Mouse (Mus musculus) forebrain, embryonic 13.5 days (tissue): ENCODE results near the gene Gm11567. TPM values are rescaled to one million over a fixed set of nuclear protein-coding genes. Genes with fewer than 3 reads are reported as not detected.
"Not testable (repeated sequence)": the region's sequence is repeated elsewhere in the genome, so short reads cannot be mapped to it uniquely, and the experiment has no call there.

ENCODE experiments used
- ATAC-seq: fragments of 200-750 bp; cut with Nextera tagmentation; 2 replicates; pipeline ENCODE4 v1.8.0; 2017
- H3K27ac ChIP-seq: fragments of 300-500 bp; sonication (generic); 2 replicates; pipeline ENCODE4 v1.5.1; 2015; ENCODE audit warnings: inconsistent platforms, mild to moderate bottlenecking, moderate library complexity
- H3K27me3 ChIP-seq: fragments of 300-500 bp; sonication (generic); 2 replicates; pipeline ENCODE4 v1.6.1; 2015; ENCODE audit warnings: mild to moderate bottlenecking, inconsistent platforms
- H3K36me3 ChIP-seq: fragments of 300-500 bp; sonication (generic); 2 replicates; pipeline ENCODE4 v1.6.1; 2015; ENCODE audit warnings: mild to moderate bottlenecking, inconsistent platforms; ENCODE audit not compliant: poor library complexity, severe bottlenecking
- H3K4me1 ChIP-seq: fragments of 300-500 bp; sonication (generic); 2 replicates; pipeline ENCODE4 v1.6.1; 2015; ENCODE audit warnings: inconsistent platforms
- H3K4me2 ChIP-seq: fragments of 300-500 bp; sonication (generic); 2 replicates; pipeline ENCODE4 v1.6.1; 2015; ENCODE audit warnings: inconsistent platforms, mild to moderate bottlenecking, moderate library complexity
- H3K4me3 ChIP-seq: fragments of 300-500 bp; sonication (generic); 2 replicates; pipeline ENCODE4 v1.5.1; 2015; ENCODE audit warnings: mild to moderate bottlenecking, inconsistent platforms
- H3K9ac ChIP-seq: fragments of 300-500 bp; sonication (generic); 2 replicates; pipeline ENCODE4 v1.6.1; 2015; ENCODE audit warnings: mild to moderate bottlenecking, inconsistent platforms
- H3K9me3 ChIP-seq: fragments of 300-500 bp; sonication (generic); replicated peaks from 2 replicates; pipeline ENCODE4 v1.6.1; 2016; ENCODE audit warnings: inconsistent platforms
- WGBS: fragments of 180-500 bp; shearing (Covaris S2); methylation state at CpG from one replicate; pipeline ENCODE4 v1.1.7; 2015; 5-methylcytosine and 5-hydroxymethylcytosine counted together
- polyA plus RNA-seq: library from polyadenylated mRNA; unstranded; fragments of >200 nt; fragmentation: Nextera tagmentation; extraction: Ambion mirVana; gene quantifications from 2 replicates; pipeline ENCODE4 v1.2.1, GENCODE M21; 2015

Gm11567 gene
- polyA plus RNA-seq, result not detected in 2 replicates

- not testable (repeated sequence) for H3K4me2 ChIP-seq, H3K4me1 ChIP-seq, H3K27ac ChIP-seq, H3K27me3 ChIP-seq, H3K9ac ChIP-seq, H3K9me3 ChIP-seq, H3K36me3 ChIP-seq, H3K4me3 ChIP-seq, ATAC-seq
- WGBS, result 57% methylated on average over 1 of the region's 1 CpGs
Observed at GRCm38 (mm10) chr11:99878887-99879286, at the start of gene Gm11567. Gene Gm11567 (plus strand): TSS chr11:99879187.

DNA sequence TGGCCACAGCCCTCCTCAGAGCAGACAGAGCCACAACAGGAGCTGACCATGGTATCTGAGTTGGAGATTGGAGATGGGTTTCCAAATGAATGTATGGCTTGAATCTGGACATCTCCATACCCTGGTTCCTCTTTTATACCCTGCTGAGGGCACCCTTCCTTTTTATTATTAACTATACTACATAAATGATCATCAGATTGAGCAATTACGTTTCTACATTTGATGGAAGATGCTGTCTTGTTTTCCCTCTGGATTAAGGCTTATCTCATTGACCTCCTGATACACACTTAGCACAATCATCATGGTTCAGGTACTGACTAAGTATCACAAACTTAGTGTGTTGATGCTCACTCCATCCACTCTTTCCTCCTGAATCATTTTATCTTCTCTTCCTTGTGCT lies 41.0 kb upstream of the Gm11567 start, which contains the start of gene 2300003K06Rik:
TSS of gene 2300003K06Rik (minus strand) at position 101 of the 400 bp plus-strand sequence.
- peaks cover 11% of the 10 kb centered on the region for H3K4me1 ChIP-seq
- no peak within 1 kb of the TSS for H3K4me3 ChIP-seq
- no peaks in the 10 kb centered on the region for H3K27me3 ChIP-seq
- H3K9me3 ChIP-seq, result no peaks in the 10 kb centered on the region
- no peak for ATAC-seq
- no peaks in the 10 kb centered on the region for H3K36me3 ChIP-seq
- H3K9ac ChIP-seq, result no peak within 1 kb of the TSS
- no peak within 1 kb of the TSS for H3K4me2 ChIP-seq
- 83% methylated on average over 1 of the region's 1 CpGs for WGBS
- H3K27ac ChIP-seq, result no peak within 1 kb of the TSS

- ATAC-seq, result no peak
- 17% methylated on average over 1 of the region's 1 CpGs for WGBS
- H3K9me3 ChIP-seq, result no peaks in the 10 kb centered on the region
Observed at GRCm38 (mm10) chr11:99842185-99842584, 36.8 kb upstream of the Gm11567 start.

GRCm38 (mm10) chr11:99846746-99847145 lies 32.2 kb upstream of the Gm11567 start:
- Histone ChIP-seq H3K4me2 (no peak overlapping the region), H3K4me1 (peaks cover 9% of the 10 kb centered on the region), H3K9me3 (no peaks in the 10 kb centered on the region; the same call in 1 of the 2 replicates), H3K36me3 (no peaks in the 10 kb centered on the region), H3K27me3 (no peaks in the 10 kb centered on the region), H3K27ac (no peak overlapping the region), H3K9ac (no peak overlapping the region), H3K4me3 (no peak overlapping the region)
- no peak for ATAC-seq
- 76% methylated on average over 2 of the region's 2 CpGs for WGBS

More at GRCm38 (mm10) chr11:99842185-99842584, 36.8 kb upstream of the Gm11567 start:
- H3K4me3 ChIP-seq, result no peak overlapping the region
- no peak overlapping the region for H3K27ac ChIP-seq
- no peak overlapping the region for H3K4me2 ChIP-seq
- no peak overlapping the region for H3K9ac ChIP-seq
- H3K27me3 ChIP-seq, result no peaks in the 10 kb centered on the region
- peaks cover 11% of the 10 kb centered on the region for H3K4me1 ChIP-seq
- no peaks in the 10 kb centered on the region for H3K36me3 ChIP-seq

DNA sequence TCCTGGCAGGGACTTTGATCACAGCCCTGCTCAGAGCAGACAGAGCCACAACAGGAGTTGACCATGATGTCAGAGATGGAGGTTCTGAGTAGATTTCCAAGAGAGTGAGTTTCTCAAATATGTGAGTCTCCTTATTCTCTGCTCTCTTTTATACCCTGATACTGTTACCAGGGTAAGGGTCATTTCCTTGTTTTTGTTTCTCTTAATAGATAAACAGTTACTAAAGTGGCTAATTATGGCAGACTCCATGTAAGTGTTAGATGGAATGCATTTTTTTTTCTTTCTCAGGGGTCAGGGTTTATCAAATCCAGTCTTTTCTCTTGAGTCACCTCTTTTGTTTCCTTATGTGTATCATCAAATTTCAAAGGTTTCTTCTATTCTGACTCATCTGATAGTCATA lies 27.5 kb upstream of the Gm11567 start, which contains the start of gene Krtap4-16:
TSS of gene Krtap4-16 (minus strand) at position 101 of the 400 bp plus-strand sequence.
- Histone ChIP-seq H3K9ac (no peak within 1 kb of the TSS), H3K9me3 (no peaks in the 10 kb centered on the region; the same call in 1 of the 2 replicates), H3K27ac (no peak within 1 kb of the TSS), H3K4me1 (0 out of 2 replicates have a peak, but pooled peaks cover 4% of the 10 kb centered on the region), H3K4me3 (no peak within 1 kb of the TSS), H3K4me2 (no peak within 1 kb of the TSS), H3K27me3 (no peaks in the 10 kb centered on the region), H3K36me3 (no peaks in the 10 kb centered on the region)
- no peak for ATAC-seq

DNA sequence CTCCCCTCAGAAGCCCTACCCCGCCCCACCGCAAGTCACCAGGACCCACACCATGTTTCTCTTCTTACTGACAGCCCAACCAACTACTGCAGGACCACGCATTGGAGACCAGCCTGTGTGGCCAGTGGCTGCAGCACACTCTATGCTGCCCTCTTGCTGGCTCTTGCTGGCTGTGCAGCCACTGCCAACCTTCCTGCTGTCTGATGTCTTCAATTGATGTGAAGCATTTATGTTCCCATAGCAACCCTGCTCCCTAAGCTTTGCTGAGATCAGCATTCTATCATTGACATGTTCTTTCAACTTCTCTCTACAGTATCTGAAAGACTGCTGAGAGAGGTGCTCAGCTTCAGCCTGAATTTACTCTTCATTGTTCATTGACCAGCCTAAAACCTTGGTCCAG lies 24.9 kb upstream of the Gm11567 start:
- H3K27ac ChIP-seq, result no peak overlapping the region
- no peak for ATAC-seq
- H3K4me2 ChIP-seq, result no peak overlapping the region
- H3K4me1 ChIP-seq, result 0 out of 2 replicates have a peak, but pooled peaks cover 4% of the 10 kb centered on the region
- H3K9ac ChIP-seq, result no peak overlapping the region
- no peak overlapping the region for H3K4me3 ChIP-seq
- WGBS, result 69% methylated on average over 3 of the region's 3 CpGs
- H3K9me3 ChIP-seq, result no peaks in the 10 kb centered on the region; the same call in 1 of the 2 replicates
- no peaks in the 10 kb centered on the region for H3K36me3 ChIP-seq
- H3K27me3 ChIP-seq, result no peaks in the 10 kb centered on the region

- H3K9ac ChIP-seq, result no peak within 1 kb of the TSS
- H3K36me3 ChIP-seq, result no peaks in the 10 kb centered on the region
- no peak within 1 kb of the TSS for H3K4me2 ChIP-seq
- 76% methylated on average over 2 of the region's 2 CpGs for WGBS
- no peak within 1 kb of the TSS for H3K4me3 ChIP-seq
- H3K4me1 ChIP-seq, result 0 out of 2 replicates have a peak, but pooled peaks cover 4% of the 10 kb centered on the region
- ATAC-seq, result no peak
- H3K9me3 ChIP-seq, result no peaks in the 10 kb centered on the region
- H3K27ac ChIP-seq, result no peak within 1 kb of the TSS
- H3K27me3 ChIP-seq, result no peaks in the 10 kb centered on the region
Observed at GRCm38 (mm10) chr11:99857617-99858016, 21.4 kb upstream of the Gm11567 start, which contains the start of gene Gm11568. Gene Gm11568 (plus strand): TSS chr11:99857917.

GRCm38 (mm10) chr11:99858761-99859160 lies 20.2 kb upstream of the Gm11567 start:
- Histone ChIP-seq H3K4me3 (no peak overlapping the region), H3K36me3 (no peaks in the 10 kb centered on the region), H3K4me2 (no peak overlapping the region), H3K9ac (no peak overlapping the region), H3K27me3 (no peaks in the 10 kb centered on the region), H3K27ac (no peak overlapping the region), H3K4me1 (0 out of 2 replicates have a peak, but pooled peaks cover 4% of the 10 kb centered on the region), H3K9me3 (no peaks in the 10 kb centered on the region)
- WGBS, result 68% methylated on average over 2 of the region's 2 CpGs
- ATAC-seq, result no peak

- 79% methylated on average over 1 of the region's 1 CpGs for WGBS
- H3K4me2 ChIP-seq, H3K4me3 ChIP-seq, H3K9ac ChIP-seq, H3K9me3 ChIP-seq, H3K27ac ChIP-seq, ATAC-seq, H3K36me3 ChIP-seq, H3K4me1 ChIP-seq, H3K27me3 ChIP-seq: not testable (repeated sequence)
Observed at GRCm38 (mm10) chr11:99864176-99864575, 14.8 kb upstream of the Gm11567 start, which contains the start of gene Gm11559. Gene Gm11559 (plus strand): TSS chr11:99864476.

- not testable (repeated sequence) for H3K4me1 ChIP-seq, H3K4me3 ChIP-seq, ATAC-seq, H3K36me3 ChIP-seq, H3K4me2 ChIP-seq, H3K27me3 ChIP-seq, H3K9me3 ChIP-seq, H3K27ac ChIP-seq, H3K9ac ChIP-seq
- WGBS, result 49% methylated on average over 1 of the region's 1 CpGs
Observed at GRCm38 (mm10) chr11:99873089-99873488, 5.9 kb upstream of the Gm11567 start, which contains the start of gene Krtap9-1. Gene Krtap9-1 (plus strand): TSS chr11:99873389.

GRCm38 (mm10) chr11:99907620-99908019 lies 28.6 kb downstream of the Gm11567 start, which contains the start of gene Krtap31-1:
Gene Krtap31-1 (plus strand): TSS chr11:99907920.
- H3K9me3 ChIP-seq, result no peaks in the 10 kb centered on the region
- no peaks in the 10 kb centered on the region for H3K4me1 ChIP-seq
- 86% methylated on average over 2 of the region's 2 CpGs for WGBS
- no peak within 1 kb of the TSS for H3K4me3 ChIP-seq
- ATAC-seq, result no peak
- H3K27me3 ChIP-seq, result no peaks in the 10 kb centered on the region
- H3K4me2 ChIP-seq, result no peak within 1 kb of the TSS
- no peaks in the 10 kb centered on the region for H3K36me3 ChIP-seq
- H3K9ac ChIP-seq, result no peak within 1 kb of the TSS
- no peak within 1 kb of the TSS for H3K27ac ChIP-seq

DNA sequence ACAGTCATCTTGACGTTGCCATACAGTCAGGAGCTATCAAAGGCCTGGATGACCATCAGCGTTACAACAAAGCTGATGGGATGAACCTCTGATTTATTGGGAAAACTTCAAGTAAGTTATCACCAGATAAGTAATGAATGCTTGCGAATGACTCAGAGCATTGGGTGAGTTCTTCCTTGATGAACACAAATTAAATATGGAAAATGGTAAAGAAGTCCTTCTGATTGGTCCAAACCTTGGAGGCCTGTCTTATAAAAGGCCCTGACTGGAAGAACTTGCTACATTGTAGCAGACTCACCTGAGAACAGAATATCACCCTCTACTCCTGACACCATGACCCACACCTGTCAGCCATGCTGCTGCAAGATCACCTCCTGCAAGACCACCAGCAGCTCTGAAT lies 35.5 kb downstream of the Gm11567 start, which contains the start of gene Gm11565:
TSS of gene Gm11565 (plus strand) at position 301 of the 400 bp plus-strand sequence.
- Histone ChIP-seq H3K27me3 (no peaks in the 10 kb centered on the region), H3K4me3 (no peak within 1 kb of the TSS), H3K4me1 (no peaks in the 10 kb centered on the region), H3K4me2 (no peak within 1 kb of the TSS), H3K36me3 (no peaks in the 10 kb centered on the region), H3K27ac (no peak within 1 kb of the TSS), H3K9me3 (no peaks in the 10 kb centered on the region), H3K9ac (no peak within 1 kb of the TSS)
- 91% methylated on average over 3 of the region's 3 CpGs for WGBS
- no peak for ATAC-seq
